Mouse (Mus musculus): ENCODE measurements around the gene Lclat1. TPM values are rescaled to one million over a fixed set of nuclear protein-coding genes. Genes with fewer than 3 reads are reported as not detected.
A peak's percentile ranks its signal among the peaks of the same experiment; 100 is the strongest.

The Lclat1 gene
- polyA plus RNA-seq, 1 experiment = 12.4 TPM

GRCm38 (mm10) chr17:73164121-73164520 lies 56.3 kb downstream of the Lclat1 start:
- WGBS = 94% methylated on average over 2 of the region's 2 CpGs
- H3K4me3 ChIP-seq (replicated peaks; ENCODE audit: insufficient read depth, low read depth, low read length) = no peak overlapping the region
- no peak for DNase-seq
- no peaks in the 10 kb centered on the region for H3K27me3 ChIP-seq (ENCODE audit: control insufficient read depth, insufficient read depth, low read length)
- no peaks in the 10 kb centered on the region for H3K4me1 ChIP-seq (ENCODE audit: control insufficient read depth, insufficient read depth, low read length)
- no peak overlapping the region for H3K27ac ChIP-seq (ENCODE audit: insufficient read depth, low read length)
- TF ChIP-seq POLR2A (IDR thresholded peaks at IDR 0.05; ENCODE audit: borderline replicate concordance, insufficient read depth, low read length) (no peak), CTCF (IDR thresholded peaks at IDR 0.05; ENCODE audit: borderline replicate concordance, insufficient read depth, low read depth, low read length) (no peak)

- 94% methylated on average over 7 of the region's 7 CpGs for WGBS
- no peak overlapping the region for H3K27ac ChIP-seq (ENCODE audit: insufficient read depth, low read length)
- DNase-seq = no peak
- no peak overlapping the region for H3K4me3 ChIP-seq (replicated peaks; ENCODE audit: insufficient read depth, low read depth, low read length)
- H3K4me1 ChIP-seq (ENCODE audit: control insufficient read depth, insufficient read depth, low read length) = no peaks in the 10 kb centered on the region
- no peak for TF ChIP-seq POLR2A (IDR thresholded peaks at IDR 0.05; ENCODE audit: borderline replicate concordance, insufficient read depth, low read length)
- TF ChIP-seq CTCF (IDR thresholded peaks at IDR 0.05; ENCODE audit: borderline replicate concordance, insufficient read depth, low read depth, low read length) = no peak
- H3K27me3 ChIP-seq (ENCODE audit: control insufficient read depth, insufficient read depth, low read length) = no peaks in the 10 kb centered on the region
Measured at GRCm38 (mm10) chr17:73169461-73169860, 61.7 kb downstream of the Lclat1 start.

GRCm38 (mm10) chr17:73170141-73170540 lies 62.4 kb downstream of the Lclat1 start:
- 88% methylated on average over 5 of the region's 5 CpGs for WGBS
- no peak for DNase-seq

GRCm38 (mm10) chr17:73174083-73174562 lies 66.3 kb downstream of the Lclat1 start:
- H3K4me3 ChIP-seq (replicated peaks; ENCODE audit: insufficient read depth, low read depth, low read length) = no peak overlapping the region
- TF ChIP-seq CTCF (IDR thresholded peaks at IDR 0.05; ENCODE audit: borderline replicate concordance, insufficient read depth, low read depth, low read length) = peak; percentile 38; the same call in 1 of the 2 replicates
- no peak for TF ChIP-seq POLR2A (IDR thresholded peaks at IDR 0.05; ENCODE audit: borderline replicate concordance, insufficient read depth, low read length)
- no peaks in the 10 kb centered on the region for H3K27me3 ChIP-seq (ENCODE audit: control insufficient read depth, insufficient read depth, low read length)
- DNase-seq = peak; percentile 9 to 15
- 43% methylated on average over 5 of the region's 5 CpGs for WGBS
- no peak overlapping the region for H3K27ac ChIP-seq (ENCODE audit: insufficient read depth, low read length)
- no peaks in the 10 kb centered on the region for H3K4me1 ChIP-seq (ENCODE audit: control insufficient read depth, insufficient read depth, low read length)

More at GRCm38 (mm10) chr17:73170141-73170540, 62.4 kb downstream of the Lclat1 start:
- TF ChIP-seq POLR2A (IDR thresholded peaks at IDR 0.05; ENCODE audit: borderline replicate concordance, insufficient read depth, low read length) (no peak), CTCF (IDR thresholded peaks at IDR 0.05; ENCODE audit: borderline replicate concordance, insufficient read depth, low read depth, low read length) (no peak)
- Histone ChIP-seq H3K4me3 (replicated peaks; ENCODE audit: insufficient read depth, low read depth, low read length) (no peak overlapping the region), H3K27me3 (ENCODE audit: control insufficient read depth, insufficient read depth, low read length) (no peaks in the 10 kb centered on the region), H3K27ac (ENCODE audit: insufficient read depth, low read length) (no peak overlapping the region), H3K4me1 (ENCODE audit: control insufficient read depth, insufficient read depth, low read length) (no peaks in the 10 kb centered on the region)

- Histone ChIP-seq H3K27me3 (ENCODE audit: control insufficient read depth, insufficient read depth, low read length) (no peaks in the 10 kb centered on the region), H3K27ac (ENCODE audit: insufficient read depth, low read length) (no peak overlapping the region), H3K4me1 (ENCODE audit: control insufficient read depth, insufficient read depth, low read length) (no peaks in the 10 kb centered on the region), H3K4me3 (replicated peaks; ENCODE audit: insufficient read depth, low read depth, low read length) (no peak overlapping the region)
- DNase-seq = no peak
- 91% methylated on average over 5 of the region's 5 CpGs for WGBS
- TF ChIP-seq POLR2A (IDR thresholded peaks at IDR 0.05; ENCODE audit: borderline replicate concordance, insufficient read depth, low read length) (no peak), CTCF (IDR thresholded peaks at IDR 0.05; ENCODE audit: borderline replicate concordance, insufficient read depth, low read depth, low read length) (no peak)
Measured at GRCm38 (mm10) chr17:73175720-73176119, 67.9 kb downstream of the Lclat1 start.

- 89% methylated on average over 4 of the region's 4 CpGs for WGBS
- DNase-seq = no peak
- H3K4me1 ChIP-seq (ENCODE audit: control insufficient read depth, insufficient read depth, low read length) = no peaks in the 10 kb centered on the region
- no peak overlapping the region for H3K4me3 ChIP-seq (replicated peaks; ENCODE audit: insufficient read depth, low read depth, low read length)
- TF ChIP-seq CTCF (IDR thresholded peaks at IDR 0.05; ENCODE audit: borderline replicate concordance, insufficient read depth, low read depth, low read length) = no peak
- TF ChIP-seq POLR2A (IDR thresholded peaks at IDR 0.05; ENCODE audit: borderline replicate concordance, insufficient read depth, low read length) = no peak
- H3K27ac ChIP-seq (ENCODE audit: insufficient read depth, low read length) = no peak overlapping the region
- no peaks in the 10 kb centered on the region for H3K27me3 ChIP-seq (ENCODE audit: control insufficient read depth, insufficient read depth, low read length)
Measured at GRCm38 (mm10) chr17:73177079-73177478, 69.3 kb downstream of the Lclat1 start.

- H3K4me3 ChIP-seq (replicated peaks; ENCODE audit: insufficient read depth, low read depth, low read length) = no peak overlapping the region
Measured at GRCm38 (mm10) chr17:73186929-73187328, 79.1 kb downstream of the Lclat1 start.

GRCm38 (mm10) chr17:73194146-73194545 lies 86.4 kb downstream of the Lclat1 start:
- Histone ChIP-seq H3K4me1 (ENCODE audit: control insufficient read depth, insufficient read depth, low read length) (no peaks in the 10 kb centered on the region), H3K27me3 (ENCODE audit: control insufficient read depth, insufficient read depth, low read length) (no peaks in the 10 kb centered on the region), H3K4me3 (replicated peaks; ENCODE audit: insufficient read depth, low read depth, low read length) (no peak overlapping the region), H3K27ac (ENCODE audit: insufficient read depth, low read length) (no peak overlapping the region)
- no peak for DNase-seq
- TF ChIP-seq POLR2A (IDR thresholded peaks at IDR 0.05; ENCODE audit: borderline replicate concordance, insufficient read depth, low read length) = no peak
- no peak for TF ChIP-seq CTCF (IDR thresholded peaks at IDR 0.05; ENCODE audit: borderline replicate concordance, insufficient read depth, low read depth, low read length)
- WGBS = 91% methylated on average over 6 of the region's 6 CpGs

More at GRCm38 (mm10) chr17:73186929-73187328, 79.1 kb downstream of the Lclat1 start:
- no peak for TF ChIP-seq CTCF (IDR thresholded peaks at IDR 0.05; ENCODE audit: borderline replicate concordance, insufficient read depth, low read depth, low read length)
- WGBS = 94% methylated on average over 5 of the region's 5 CpGs
- DNase-seq = no peak
- Histone ChIP-seq H3K4me1 (ENCODE audit: control insufficient read depth, insufficient read depth, low read length) (no peaks in the 10 kb centered on the region), H3K27ac (ENCODE audit: insufficient read depth, low read length) (no peak overlapping the region), H3K27me3 (ENCODE audit: control insufficient read depth, insufficient read depth, low read length) (no peaks in the 10 kb centered on the region)

All from cerebellum, adult 2 months (tissue).